Mouse (Mus musculus) ES-E14 (cell line): ENCODE results near the gene Dnajb2.

Experiments
- ZC3H11A ChIP-seq: IDR thresholded peaks from 2 replicates; pipeline ENCODE4 v1.6.1; 2012; ENCODE audit warnings: low read depth, mild to moderate bottlenecking, inconsistent platforms, low read length, borderline replicate concordance
- ZNF384 ChIP-seq: IDR thresholded peaks from 2 replicates; pipeline ENCODE4 v1.6.1; 2012; ENCODE audit warnings: low read depth, low read length, inconsistent platforms

DNA sequence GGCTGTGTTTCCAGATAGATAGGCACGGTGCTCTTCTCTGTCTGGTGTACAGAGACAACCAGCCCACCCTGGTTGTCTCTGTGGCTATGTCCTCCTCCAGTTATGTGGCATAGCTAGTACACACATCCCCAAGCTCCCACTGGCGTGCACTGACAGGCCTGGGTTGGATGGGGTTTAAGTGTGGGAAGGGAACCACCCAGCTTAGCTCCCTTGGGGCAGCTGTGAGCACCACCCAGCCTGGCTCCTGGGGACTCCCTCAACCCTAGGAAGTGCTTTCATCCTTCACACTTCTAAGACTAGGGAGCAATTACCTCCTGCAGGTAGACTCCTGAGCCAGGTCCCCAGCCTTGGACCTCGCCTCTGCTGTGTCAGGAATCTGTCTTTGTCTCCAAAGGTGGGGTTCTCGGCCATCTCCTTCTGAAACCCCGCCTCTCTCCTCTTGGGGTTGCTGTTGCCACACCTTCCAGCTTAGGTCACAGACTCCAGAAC lies 4.5 kb upstream of the Dnajb2 start, which contains the start of gene A630095N17Rik:
- no peak for TF ChIP-seq ZC3H11A
- no peak for TF ChIP-seq ZNF384
